Mouse (Mus musculus) forebrain, postnatal 0 days (tissue): Measurements from ENCODE around the gene Dspp. TPM values are rescaled to one million over a fixed set of nuclear protein-coding genes. Genes with fewer than 3 reads are reported as not detected.

Experiments
- ATAC-seq: fragments of 200-750 bp; cut with Nextera tagmentation; 2 replicates; pipeline ENCODE4 v1.8.0; 2017; ENCODE audit warnings: mild to moderate bottlenecking, moderate library complexity
- DNase-seq: peaks from one replicate; pipeline ENCODE4 v3.0.0-alpha.2; 2015
- H3K27ac ChIP-seq: fragments of 300-500 bp; sonication (generic); 2 replicates; pipeline ENCODE4 v1.5.1; 2014; ENCODE audit warnings: low read depth, mild to moderate bottlenecking, antibody characterized with exemption, low read length, moderate library complexity, mixed read lengths
- H3K27me3 ChIP-seq: fragments of 300-500 bp; sonication (generic); 2 replicates; pipeline ENCODE4 v1.6.1; 2014; ENCODE audit warnings: mild to moderate bottlenecking, low read length, mixed read lengths; ENCODE audit not compliant: insufficient read depth
- H3K36me3 ChIP-seq: fragments of 300-500 bp; sonication (generic); 2 replicates; pipeline ENCODE4 v1.6.1; 2014; ENCODE audit warnings: mild to moderate bottlenecking, moderate library complexity; ENCODE audit not compliant: insufficient read depth
- H3K4me1 ChIP-seq: fragments of 300-500 bp; sonication (generic); 2 replicates; pipeline ENCODE4 v1.6.1; 2014; ENCODE audit warnings: antibody characterized with exemption; ENCODE audit not compliant: insufficient read depth
- H3K4me2 ChIP-seq: fragments of 300-500 bp; sonication (generic); 2 replicates; pipeline ENCODE4 v1.6.1; 2014; ENCODE audit warnings: low read depth, mild to moderate bottlenecking, moderate library complexity
- H3K4me3 ChIP-seq: fragments of 300-500 bp; sonication (generic); 2 replicates; pipeline ENCODE4 v1.5.1; 2014; ENCODE audit warnings: low read depth, low read length, mixed read lengths
- H3K9ac ChIP-seq: fragments of 300-500 bp; sonication (generic); 2 replicates; pipeline ENCODE4 v1.6.1; 2014; ENCODE audit warnings: mild to moderate bottlenecking
- H3K9me3 ChIP-seq: fragments of 300-500 bp; sonication (generic); 2 replicates; pipeline ENCODE4 v1.6.1; 2016; ENCODE audit warnings: low read length
- CTCF ChIP-seq: sonication (generic); IDR thresholded peaks from 2 replicates; pipeline ENCODE4 v1.5.1; 2016; ENCODE audit warnings: antibody characterized with exemption, control low read depth, low read depth
- WGBS: fragments of 180-500 bp; shearing (Covaris S2); extraction: QIAGEN DNeasy Blood & Tissue Kit; methylation state at CpG from one replicate; pipeline ENCODE4 v1.1.7; 2014; 5-methylcytosine and 5-hydroxymethylcytosine counted together
- polyA plus RNA-seq: library from polyadenylated mRNA; unstranded; fragments of >200 nt; fragmentation: Nextera tagmentation; extraction: Ambion mirVana; gene quantifications from 2 replicates; pipeline ENCODE4 v1.2.1, GENCODE M21; 2015
- total RNA-seq: library from RNA; depleted of rRNA; stranded (reverse); fragments of >200 nt; gene quantifications from 2 replicates; pipeline ENCODE4 v1.2.3, GENCODE M21; 2014; rRNA removed

Dspp gene
- total and polyA plus RNA-seq, 2 experiments from 2014 or later = not detected

- Histone ChIP-seq H3K4me3 (no peak overlapping the region), H3K27ac (no peak overlapping the region), H3K27me3 (no peaks in the 10 kb centered on the region), H3K4me1 (no peaks in the 10 kb centered on the region), H3K36me3 (no peaks in the 10 kb centered on the region), H3K4me2 (no peak overlapping the region), H3K9me3 (no peaks in the 10 kb centered on the region), H3K9ac (no peak overlapping the region)
- no peak for ATAC-seq
- DNase-seq = no peak
- no peak for TF ChIP-seq CTCF
- 11% methylated on average over 1 of the region's 1 CpGs for WGBS
These were observed 58.0 kb downstream of the Dspp start for GRCm38 (mm10) chr5:104228497-104228896.

Other genes with a start within 250 kb of the Dspp start
- not detected in 2 replicates for gene Hsd17b13, start 193.3 kb upstream of the Dspp start, total RNA-seq
- gene Hsd17b13, start 193.3 kb upstream of the Dspp start, polyA plus RNA-seq = 0.16 and 0.21 TPM in 2 replicates
- gene Hsd17b11, start 148.8 kb upstream of the Dspp start, total RNA-seq = 10.9 and 15.8 TPM in 2 replicates
- gene Hsd17b11, start 148.8 kb upstream of the Dspp start, polyA plus RNA-seq = 3.2 and 4.6 TPM in 2 replicates
- 50.3 and 55.3 TPM in 2 replicates for gene Nudt9, start 124.4 kb upstream of the Dspp start, total RNA-seq
- gene Nudt9, start 124.4 kb upstream of the Dspp start, polyA plus RNA-seq = 72.4 and 73.8 TPM in 2 replicates
- not detected in 2 replicates for gene Gm17660, start 93.1 kb upstream of the Dspp start, total RNA-seq
- gene Gm17660, start 93.1 kb upstream of the Dspp start, polyA plus RNA-seq = 0.52 and 1.1 TPM in 2 replicates
- 342 and 344 TPM in 2 replicates for gene Sparcl1, start 57.0 kb upstream of the Dspp start, total RNA-seq
- gene Sparcl1, start 57.0 kb upstream of the Dspp start, polyA plus RNA-seq = 239 and 282 TPM in 2 replicates
- 0.46 and 0.52 TPM in 2 replicates for gene Dmp1, start 31.9 kb downstream of the Dspp start, total RNA-seq
- gene Dmp1, start 31.9 kb downstream of the Dspp start, polyA plus RNA-seq = 0.21 and 0.45 TPM in 2 replicates
- 2.6 and 20.2 TPM in 2 replicates for gene Ibsp, start 128.5 kb downstream of the Dspp start, total RNA-seq
- gene Ibsp, start 128.5 kb downstream of the Dspp start, polyA plus RNA-seq = 0.33 and 0.50 TPM in 2 replicates
- gene Mepe, start 154.6 kb downstream of the Dspp start, total RNA-seq = 0.14 TPM in 1 of 2 replicates, not detected in the other
- not detected in 2 replicates for gene Mepe, start 154.6 kb downstream of the Dspp start, polyA plus RNA-seq